Comparison of ENCODE assay signal across 8 mouse cellular contexts in genomic region chr1:184825093-184825492, GRCm38 (mm10). TPM values are rescaled to one million over a fixed set of nuclear protein-coding genes. Genes with fewer than 3 reads are reported as not detected.
DNase-seq lines count a peak whose midpoint lies in the region; ATAC-seq and TF ChIP-seq lines count a peak whose summit lies in the region.
"Had no signal": no experiment of that assay in that cellular context is flagged by ENCODE, and none has a peak within 500 bp of the region (broad histone marks: within the 10 kb centered on the region; RNA-seq: fewer than 3 reads in every experiment).

No protein-coding gene starts in this region.

- no peak for TF ChIP-seq POLR2A in MEL (IDR thresholded peaks at IDR 0.05; ENCODE audit: control insufficient read depth in 1 of 2, insufficient read depth in 1 of 2, low read depth in 1 of 2, low read length in 2 of 2, poor library complexity in 1 of 2)

- TF ChIP-seq CTCF in MEL (IDR thresholded peaks at IDR 0.05 in 2 of 3, conservative IDR thresholded peaks at IDR 0.05 in 1 of 3; ENCODE audit: control insufficient read depth in 1 of 3, insufficient read depth in 1 of 3, low read depth in 2 of 3, low read length in 3 of 3, poor library complexity in 1 of 3, severe bottlenecking in 1 of 3) = peak; percentile 46 to 75 (median 59); a peak in 5 of 6 replicates
- TF ChIP-seq CTCF in heart, postnatal 0 days (IDR thresholded peaks at IDR 0.05; ENCODE audit: low read depth) = peak; percentile 68

- H3K4me1 ChIP-seq in MEL (ENCODE audit: control insufficient read depth in 1 of 2, insufficient read depth in 2 of 2, low read length in 2 of 2) = no peaks in the 10 kb centered on the region
- peaks cover 9% of the 10 kb centered on the region for H3K4me1 ChIP-seq in heart, postnatal 0 days (ENCODE audit: control insufficient read depth, insufficient read depth)
- H3K4me1 ChIP-seq in liver, embryonic 12.5 days = peaks cover 22% of the 10 kb centered on the region

- H3K36me3 ChIP-seq in MEL (ENCODE audit: control insufficient read depth in 1 of 2, insufficient read depth in 2 of 2, low read length in 2 of 2) = peaks cover 0 to 6% of the 10 kb centered on the region in 2 experiments; a peak in 2 of 4 replicates
- H3K36me3 ChIP-seq in heart, postnatal 0 days (replicated peaks; ENCODE audit: control insufficient read depth, insufficient read depth, low read length) = peaks cover 18% of the 10 kb centered on the region
- H3K36me3 ChIP-seq in liver, embryonic 12.5 days = peaks cover 66% of the 10 kb centered on the region

- no peaks in the 10 kb centered on the region for H3K79me2 ChIP-seq in MEL (ENCODE audit: control insufficient read depth, insufficient read depth, low read length, poor library complexity)

- H3K4me2 ChIP-seq in heart, postnatal 0 days (ENCODE audit: low read depth, low read length) = peak overlapping the region; percentile 49
- peak overlapping the region; percentile 45 for H3K4me2 ChIP-seq in liver, embryonic 12.5 days

- no peak overlapping the region for H3K27ac ChIP-seq in MEL (ENCODE audit: control insufficient read depth, low read depth, low read length)
- peak overlapping the region; percentile 72 for H3K27ac ChIP-seq in heart, postnatal 0 days (ENCODE audit: low read depth)
- H3K27ac ChIP-seq in liver, embryonic 12.5 days = no peak overlapping the region

- H3K4me3 ChIP-seq in MEL (ENCODE audit: control insufficient read depth in 1 of 2, insufficient read depth in 1 of 2, low read depth in 2 of 2, low read length in 2 of 2) = no peak overlapping the region
- no peak overlapping the region for H3K4me3 ChIP-seq in heart, postnatal 0 days (ENCODE audit: low read depth, low read length)
- H3K4me3 ChIP-seq in liver, embryonic 12.5 days = no peak overlapping the region

- TF ChIP-seq EP300 in MEL (IDR thresholded peaks at IDR 0.05; ENCODE audit: low read depth in 1 of 2, low read length in 2 of 2) = no peak
- TF ChIP-seq EP300 in heart, postnatal 0 days (IDR thresholded peaks at IDR 0.05; ENCODE audit: low read depth) = no peak

- DNase-seq in layer of hippocampus, postnatal 25 days (ENCODE audit: extremely low spot score in 1 of 2, low spot score in 1 of 2) = peak; percentile 19 to 60
- DNase-seq in layer of hippocampus, adult 9-10 months (ENCODE audit: low spot score) = no peak
- DNase-seq in MEL (ENCODE audit: low read depth, low spot score) = peak; percentile 53
- DNase-seq in embryo, embryonic 9.5 days (ENCODE audit: extremely low spot score) = peak; percentile 57
- peak; percentile 74 for DNase-seq in heart, postnatal 0 days (ENCODE audit: low spot score)
- peak; percentile 60 for DNase-seq in neural tube, embryonic 10.5 days (ENCODE audit: extremely low spot score, low spot score)

- 23% methylated on average over 11 of the region's 11 CpGs for whole genome bisulfite sequencing in heart, postnatal 0 days
- WGBS in liver, embryonic 12.5 days (ENCODE audit: insufficient replicate concordance) = 22% methylated on average over 11 of the region's 11 CpGs

- H3K9ac ChIP-seq in MEL (ENCODE audit: control insufficient read depth, low read depth, low read length, poor library complexity, severe bottlenecking) = no peak overlapping the region
- no peak overlapping the region for H3K9ac ChIP-seq in heart, postnatal 0 days (replicated peaks; ENCODE audit: low read depth, low read length)
- no peak overlapping the region for H3K9ac ChIP-seq in liver, embryonic 12.5 days

- no peak for TF ChIP-seq RAD21 in MEL (IDR thresholded peaks at IDR 0.05; ENCODE audit: low read depth, low read length)

- no peaks in the 10 kb centered on the region for H3K27me3 ChIP-seq in MEL (ENCODE audit: control insufficient read depth in 1 of 2, insufficient read depth in 2 of 2, low read length in 2 of 2)
- no peaks in the 10 kb centered on the region for H3K27me3 ChIP-seq in heart, postnatal 0 days (ENCODE audit: control insufficient read depth, insufficient read depth, low read length)
- no peaks in the 10 kb centered on the region for H3K27me3 ChIP-seq in liver, embryonic 12.5 days (replicated peaks)
- H3K27me3 ChIP-seq: megakaryocyte, embryonic 14.5 days had no signal

- ATAC-seq in heart, postnatal 0 days (ENCODE audit: insufficient read depth, low read depth) = peak; percentile 59
- no peak for ATAC-seq in liver, embryonic 12.5 days

- H3K9me3 ChIP-seq in MEL (replicated peaks; ENCODE audit: insufficient read depth, low read length) = no peaks in the 10 kb centered on the region
- H3K9me3 ChIP-seq in heart, postnatal 0 days (replicated peaks; ENCODE audit: control insufficient read depth, low read length) = no peaks in the 10 kb centered on the region
- no peaks in the 10 kb centered on the region for H3K9me3 ChIP-seq in liver, embryonic 12.5 days (replicated peaks)
- H3K9me3 ChIP-seq: megakaryocyte, embryonic 14.5 days had no signal

TF ChIP-seq in MEL, 35 proteins besides CTCF, POLR2A, EP300 and RAD21:
- no peak for TF ChIP-seq POLR2AphosphoS5 (IDR thresholded peaks at IDR 0.05; ENCODE audit: borderline replicate concordance, low read depth, low read length)
- no peak for TF ChIP-seq TBP (IDR thresholded peaks at IDR 0.05; ENCODE audit: low read depth, low read length)
- no peak for TF ChIP-seq ZKSCAN1 (IDR thresholded peaks at IDR 0.05; ENCODE audit: low read depth, low read length)
- no peak for TF ChIP-seq MAFK (IDR thresholded peaks at IDR 0.05; ENCODE audit: borderline replicate concordance, low read depth, low read length)
- peak; percentile 36; the same call in 1 of the 2 replicates for TF ChIP-seq ELF1 (IDR thresholded peaks at IDR 0.05; ENCODE audit: low read depth, low read length)
- TF ChIP-seq BHLHE40 (IDR thresholded peaks at IDR 0.05; ENCODE audit: borderline replicate concordance, low read depth, low read length) = no peak
- TF ChIP-seq ETS1 (IDR thresholded peaks at IDR 0.05; ENCODE audit: low read depth, low read length) = no peak
- no peak for TF ChIP-seq HCFC1 (IDR thresholded peaks at IDR 0.05; ENCODE audit: low read depth, low read length)
- TF ChIP-seq MYC (IDR thresholded peaks at IDR 0.05; ENCODE audit: low read depth, low read length) = no peak
- no peak for TF ChIP-seq USF1 (IDR thresholded peaks at IDR 0.05; ENCODE audit: low read depth, low read length)
- TF ChIP-seq TCF12 (IDR thresholded peaks at IDR 0.05; ENCODE audit: low read depth, low read length) = no peak
- no peak for TF ChIP-seq POLR2AphosphoS2 (IDR thresholded peaks at IDR 0.05; ENCODE audit: low read length)
- TF ChIP-seq MYB (IDR thresholded peaks at IDR 0.05; ENCODE audit: low read depth, low read length) = no peak
- TF ChIP-seq TAL1 (IDR thresholded peaks at IDR 0.05; ENCODE audit: low read length) = no peak
- peak; percentile 22; the same call in 1 of the 2 replicates for TF ChIP-seq SMC3 (IDR thresholded peaks at IDR 0.05; ENCODE audit: low read depth, low read length)
- no peak for TF ChIP-seq GABPA (IDR thresholded peaks at IDR 0.05; ENCODE audit: low read depth, low read length)
- TF ChIP-seq NELFE (IDR thresholded peaks at IDR 0.05; ENCODE audit: low read depth, low read length) = no peak

RNA-seq across cellular contexts. Expression of gene Marc1, which starts 14.0 kb away (rescaled TPM):
- under 1 TPM in 1 of 2 experiments, not detected in 1; 0.31 TPM for total RNA-seq in layer of hippocampus, postnatal 25 days (2021)
- total RNA-seq in MEL (2012; rRNA removed) = 0.08 TPM in 1 of 2 replicates, not detected in the other
- polyA plus RNA-seq in MEL (2012; ENCODE audit: insufficient read depth in 1 of 2, insufficient read length in 2 of 2, low read depth in 1 of 2, low replicate concordance in 2 of 2, missing spikeins in 1 of 2) = under 1 TPM in 1 of 2 experiments, not detected in 1; 0.10 TPM
- total RNA-seq in heart, postnatal 0 days (2014; rRNA removed; ENCODE audit: low replicate concordance) = not detected in 2 replicates
- polyA plus RNA-seq in heart, postnatal 0 days (2015; fragmentation: Nextera tagmentation; extraction: Ambion mirVana) = not detected in 2 replicates
- polyA plus RNA-seq in liver, embryonic 12.5 days (2016; fragmentation: Nextera tagmentation; extraction: Ambion mirVana) = 7.2 and 7.3 TPM in 2 replicates

RNA-seq across cellular contexts. Expression of gene Marc2, which starts 21.2 kb away (rescaled TPM):
- 100 to 1,000 TPM; 107 to 112 TPM for total RNA-seq in layer of hippocampus, postnatal 25 days (2021)
- 97.6 and 99.4 TPM in 2 replicates for total RNA-seq in MEL (2012; rRNA removed)
- 100 to 1,000 TPM in 1 of 2 experiments, not detected in 1; 281 TPM for polyA plus RNA-seq in MEL (2012; ENCODE audit: insufficient read depth in 1 of 2, insufficient read length in 2 of 2, low read depth in 1 of 2, low replicate concordance in 2 of 2, missing spikeins in 1 of 2)
- total RNA-seq in heart, postnatal 0 days (2014; rRNA removed; ENCODE audit: low replicate concordance) = 82.7 and 90.0 TPM in 2 replicates
- 133 and 135 TPM in 2 replicates for polyA plus RNA-seq in heart, postnatal 0 days (2015; fragmentation: Nextera tagmentation; extraction: Ambion mirVana)
- 171 and 178 TPM in 2 replicates for polyA plus RNA-seq in liver, embryonic 12.5 days (2016; fragmentation: Nextera tagmentation; extraction: Ambion mirVana)

RNA-seq across cellular contexts. Expression of gene C130074G19Rik, which starts 57.9 kb away (rescaled TPM):
- 1 to 10 TPM; 8.1 to 9.9 TPM for total RNA-seq in layer of hippocampus, postnatal 25 days (2021)
- not detected in 2 replicates for total RNA-seq in MEL (2012; rRNA removed)
- polyA plus RNA-seq in MEL (2012; ENCODE audit: insufficient read depth in 1 of 2, insufficient read length in 2 of 2, low read depth in 1 of 2, low replicate concordance in 2 of 2, missing spikeins in 1 of 2) = not detected
- total RNA-seq in heart, postnatal 0 days (2014; rRNA removed; ENCODE audit: low replicate concordance) = 10.3 and 10.7 TPM in 2 replicates
- polyA plus RNA-seq in heart, postnatal 0 days (2015; fragmentation: Nextera tagmentation; extraction: Ambion mirVana) = 1.6 and 1.8 TPM in 2 replicates
- polyA plus RNA-seq in liver, embryonic 12.5 days (2016; fragmentation: Nextera tagmentation; extraction: Ambion mirVana) = 1.2 and 1.3 TPM in 2 replicates
